Mouse (Mus musculus): ENCODE results near the gene Ptprh. TPM values are rescaled to one million over a fixed set of nuclear protein-coding genes. Genes with fewer than 3 reads are reported as not detected.

The Ptprh gene
- under 1 TPM; 0.84 to 0.95 TPM for total RNA-seq (2021)

DNA sequence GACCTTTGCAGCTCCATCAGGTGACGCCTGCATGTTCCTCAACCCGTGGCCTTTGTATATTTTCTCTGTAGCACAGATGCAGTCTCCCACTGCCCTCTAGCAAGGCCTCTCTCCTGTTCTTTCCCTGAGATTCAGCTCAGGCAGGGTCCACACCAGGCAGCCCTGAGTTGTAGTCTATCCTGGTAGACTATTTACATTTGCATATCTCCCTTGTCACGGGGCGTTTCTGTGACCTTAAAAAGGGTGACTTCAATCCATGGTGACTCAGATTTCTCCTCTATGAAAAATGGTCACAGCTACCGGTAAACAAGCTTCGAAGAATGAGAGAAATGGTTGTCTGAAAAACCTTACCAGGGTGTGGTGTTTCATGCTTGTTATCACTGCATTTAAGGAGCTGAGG is at the start of gene Ptprh:
Gene Ptprh (minus strand): TSS at position 169 of the 400 bp plus-strand sequence.
- intact Hi-C loops (cut with DNase I): no loop called here
- DNase-seq (ENCODE audit: low spot score in 2 of 2): no peak

DNA sequence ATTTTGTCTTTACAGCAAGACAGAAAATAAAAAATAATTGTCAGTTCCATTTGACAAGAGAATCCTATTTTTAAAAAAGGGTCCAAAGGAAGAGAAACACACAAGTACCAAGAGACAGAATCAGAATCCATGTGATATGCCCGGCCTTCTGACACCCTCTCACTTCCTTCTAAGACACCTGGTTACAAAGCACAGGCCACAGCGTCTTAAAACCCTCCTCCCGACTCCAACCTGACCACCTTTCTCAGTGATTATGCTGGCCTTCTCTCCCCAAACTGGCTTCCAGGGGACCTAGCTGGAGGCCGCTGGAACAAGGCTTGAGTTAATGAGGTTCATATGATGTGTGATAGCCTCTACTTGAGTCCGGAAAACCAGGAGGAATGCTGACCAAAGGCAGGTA is 49.5 kb upstream of the Ptprh start:
- intact Hi-C loops (cut with DNase I): no loop called here
- DNase-seq (ENCODE audit: low spot score in 2 of 2): no peak

DNA sequence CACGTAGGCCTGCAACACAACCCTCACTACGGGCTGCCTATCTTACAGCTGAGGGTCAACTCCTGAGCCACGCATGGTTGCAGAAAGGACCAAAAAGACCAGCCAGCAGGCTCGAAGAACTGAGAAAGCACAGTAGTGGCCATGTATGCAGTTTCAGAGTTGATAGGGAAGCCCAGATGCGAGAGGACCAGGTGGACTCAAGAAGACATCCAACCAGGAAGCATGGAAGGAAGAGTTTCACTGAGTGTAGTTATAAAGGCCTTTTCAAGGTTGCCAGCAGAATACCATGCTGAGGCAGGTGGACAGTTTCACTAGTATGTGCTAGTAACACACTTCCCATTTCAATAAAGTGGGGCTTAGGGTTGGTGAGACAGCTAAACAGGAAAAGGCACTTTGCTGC is 48.9 kb upstream of the Ptprh start:
- DNase-seq (ENCODE audit: low spot score in 2 of 2): no peak
- intact Hi-C loops (cut with DNase I): no loop called here

DNA sequence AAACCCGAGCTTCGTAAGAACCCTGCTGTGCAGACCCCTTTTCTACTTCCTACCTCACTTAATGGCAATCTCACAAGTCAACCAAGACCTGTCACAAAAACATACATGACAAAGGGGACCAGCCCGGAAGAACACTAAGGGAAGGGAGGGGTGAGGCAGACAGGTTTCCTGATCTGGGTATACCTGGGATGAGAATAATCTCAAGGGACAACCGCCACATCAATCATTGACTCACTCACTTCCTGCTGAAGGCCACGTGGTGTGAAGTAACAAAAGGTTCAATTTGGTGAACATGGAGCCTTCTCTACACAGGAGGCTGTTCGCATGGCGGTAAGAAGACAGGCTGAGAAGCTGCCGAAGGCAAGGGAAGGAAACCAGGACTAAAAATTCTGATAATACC is 47.7 kb upstream of the Ptprh start:
- intact Hi-C loops (cut with DNase I): no loop called here
- DNase-seq (ENCODE audit: low spot score in 2 of 2): no peak

DNA sequence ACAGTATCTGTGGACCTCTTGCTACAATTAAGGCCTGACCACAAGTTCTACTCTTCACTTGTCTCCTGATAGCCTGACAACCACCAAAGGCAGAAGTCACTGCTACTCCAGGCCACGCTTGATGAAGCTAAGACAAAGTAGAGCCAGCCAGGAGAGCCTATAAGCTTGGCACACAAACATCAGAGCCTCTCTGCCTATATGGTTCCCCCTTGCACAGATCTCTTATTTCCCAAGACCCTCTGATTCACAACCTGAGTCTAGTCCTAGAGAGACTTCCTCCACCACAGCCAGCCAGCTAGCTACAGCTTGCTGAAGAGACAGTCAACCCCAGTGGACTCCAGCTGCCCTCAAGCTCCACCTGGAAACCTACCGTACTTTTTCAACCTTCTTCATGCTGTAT is 44.2 kb upstream of the Ptprh start:
- intact Hi-C loops (cut with DNase I): no loop called here
- no peak for DNase-seq (ENCODE audit: low spot score in 2 of 2)

DNA sequence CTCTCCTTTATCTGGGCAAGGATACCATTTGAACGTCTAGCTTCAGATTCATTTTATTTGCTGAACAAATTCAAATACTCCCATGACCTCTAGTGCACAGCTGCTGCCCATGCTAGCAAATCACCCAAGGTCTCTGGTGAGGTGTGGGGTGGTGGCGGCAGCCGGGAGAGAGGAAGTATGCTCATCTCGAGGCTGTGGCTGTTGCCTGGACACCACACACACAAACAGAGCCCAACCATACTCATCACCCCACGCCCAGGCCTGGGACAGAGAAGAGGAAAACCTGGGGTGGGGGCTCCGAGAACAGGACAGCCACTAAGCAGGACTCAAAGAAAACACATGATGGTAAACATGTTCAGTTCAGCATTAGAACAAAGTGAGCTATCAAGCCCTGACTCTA is 43.5 kb upstream of the Ptprh start:
- intact Hi-C loops (cut with DNase I): no loop called here
- DNase-seq (ENCODE audit: low spot score in 2 of 2): no peak

DNA sequence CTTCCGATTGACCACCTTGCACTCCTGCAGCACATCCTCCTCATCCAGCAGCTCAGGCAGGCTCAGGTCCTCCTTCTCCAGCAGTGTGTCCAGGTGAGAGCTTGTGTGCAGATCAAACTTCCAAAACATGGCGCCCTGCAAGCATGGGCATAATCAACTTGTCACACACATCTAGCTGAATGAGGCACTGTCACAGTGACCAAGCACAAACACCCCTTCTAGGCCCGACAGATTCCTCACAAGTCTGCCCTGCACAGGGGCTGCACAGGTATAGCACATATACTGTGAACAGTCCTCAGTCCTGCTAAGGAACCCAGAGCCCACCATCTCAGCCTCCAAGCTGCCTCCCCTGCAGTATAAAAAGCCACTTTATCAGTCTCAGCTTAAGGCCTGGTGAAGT is 43.0 kb upstream of the Ptprh start:
- intact Hi-C loops (cut with DNase I): no loop called here
- no peak for DNase-seq (ENCODE audit: low spot score in 2 of 2)

DNA sequence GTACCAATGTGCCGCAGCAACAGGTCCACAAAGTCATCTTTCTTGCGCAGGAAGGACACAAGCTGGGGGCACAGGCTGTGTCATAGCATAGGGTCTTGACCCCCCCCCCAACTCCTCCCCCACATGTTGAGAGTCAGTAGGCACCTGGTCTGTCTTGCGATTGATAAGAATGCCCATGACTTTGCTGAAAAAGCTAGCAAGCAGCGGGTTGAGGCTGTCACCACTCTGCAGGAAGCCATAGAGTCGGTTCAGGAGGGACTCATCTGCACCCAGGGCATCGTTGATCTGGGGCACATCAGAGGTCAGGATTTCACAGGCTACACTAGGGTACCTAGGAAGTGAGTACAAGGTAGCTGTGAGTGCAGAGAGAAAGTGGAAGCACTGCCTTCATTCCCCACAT is 39.4 kb upstream of the Ptprh start:
- DNase-seq (ENCODE audit: low spot score in 2 of 2): no peak
- intact Hi-C loops (cut with DNase I): no loop called here

DNA sequence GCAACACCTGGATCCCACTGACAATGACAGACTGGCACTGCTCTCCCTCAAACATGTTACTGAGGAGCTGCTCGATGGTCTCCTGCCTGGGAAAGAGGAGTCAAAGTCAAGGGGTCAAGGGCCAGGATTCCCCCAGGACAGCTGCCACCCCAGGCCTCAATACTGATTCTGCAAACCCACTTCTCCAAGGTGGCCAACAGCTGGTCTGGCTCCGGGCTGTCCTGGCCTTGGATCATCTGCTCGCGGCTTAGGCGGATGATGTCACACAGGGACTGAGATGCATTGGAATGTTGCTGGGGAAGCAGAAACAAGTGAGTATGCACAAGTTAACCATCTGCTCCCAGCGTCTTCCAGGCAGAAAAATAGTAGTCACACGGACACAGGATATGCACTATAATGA is 38.1 kb upstream of the Ptprh start:
- intact Hi-C loops (cut with DNase I): no loop called here
- DNase-seq (ENCODE audit: low spot score in 2 of 2): no peak

DNA sequence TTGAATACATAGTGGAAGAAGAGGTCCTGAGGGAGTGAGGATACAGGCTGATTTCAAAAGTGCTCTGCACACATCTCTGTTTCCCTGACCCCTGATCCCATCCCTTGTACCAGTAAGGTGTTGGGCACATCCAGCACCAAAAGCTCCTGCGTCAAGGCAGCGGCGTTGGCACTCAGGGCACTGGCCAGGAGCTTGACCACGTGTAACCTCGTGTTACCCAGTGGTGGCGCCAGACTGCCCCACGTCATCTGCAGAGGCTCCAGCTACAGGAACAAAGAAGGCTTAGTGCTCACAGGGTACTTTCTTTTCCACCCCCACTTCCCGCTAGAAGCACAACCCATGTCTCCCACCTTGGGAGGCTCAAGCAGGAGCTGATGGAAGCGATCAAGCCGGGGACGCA is 37.3 kb upstream of the Ptprh start:
- no peak for DNase-seq (ENCODE audit: low spot score in 2 of 2)
- intact Hi-C loops (cut with DNase I): no loop called here

DNA sequence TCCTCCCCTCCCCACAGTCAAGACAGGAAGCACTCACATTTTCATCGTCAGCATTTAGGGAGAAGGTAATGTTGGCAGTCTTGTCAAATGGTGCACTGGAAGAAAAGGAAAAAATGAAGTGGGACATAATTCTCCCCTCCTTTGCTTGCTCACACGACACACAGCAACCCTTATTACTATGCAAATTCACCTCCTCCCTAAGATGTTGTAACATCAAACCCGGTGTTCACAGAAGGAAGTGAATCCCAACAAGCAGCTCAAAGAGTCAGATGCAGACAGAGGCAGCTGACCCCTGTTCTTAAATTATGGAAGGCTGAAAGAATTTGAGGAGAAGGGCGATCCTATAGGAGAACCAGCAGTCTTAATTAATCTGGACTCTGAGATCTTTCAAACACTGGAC is 32.3 kb upstream of the Ptprh start:
- intact Hi-C loops (cut with DNase I): no loop called here
- DNase-seq (ENCODE audit: low spot score in 2 of 2): no peak

DNA sequence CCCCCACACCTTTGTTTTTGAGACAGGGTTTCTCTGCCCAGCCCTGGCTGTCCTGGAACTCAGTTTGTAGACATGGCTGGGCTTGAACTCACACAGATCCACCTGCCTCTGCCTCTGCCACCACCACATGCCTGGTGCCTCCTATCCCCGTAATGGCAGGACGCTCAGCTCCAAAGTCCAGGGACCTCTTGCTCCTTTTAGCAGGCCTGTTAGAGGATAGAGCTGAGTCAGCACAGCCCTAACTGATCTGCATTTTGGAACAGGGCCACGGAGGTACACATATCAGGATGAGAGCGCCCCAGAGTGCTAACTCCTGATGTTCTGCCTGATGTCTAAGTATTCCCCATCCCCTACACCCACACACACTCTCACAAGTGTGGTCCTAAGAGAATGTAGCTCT is 27.2 kb upstream of the Ptprh start, which contains the start of gene Tmem86b:
Gene Tmem86b (minus strand): TSS at position 392 of the 400 bp plus-strand sequence.
- intact Hi-C loops (cut with DNase I): no loop called here
- no peak for DNase-seq (ENCODE audit: low spot score in 2 of 2)

DNA sequence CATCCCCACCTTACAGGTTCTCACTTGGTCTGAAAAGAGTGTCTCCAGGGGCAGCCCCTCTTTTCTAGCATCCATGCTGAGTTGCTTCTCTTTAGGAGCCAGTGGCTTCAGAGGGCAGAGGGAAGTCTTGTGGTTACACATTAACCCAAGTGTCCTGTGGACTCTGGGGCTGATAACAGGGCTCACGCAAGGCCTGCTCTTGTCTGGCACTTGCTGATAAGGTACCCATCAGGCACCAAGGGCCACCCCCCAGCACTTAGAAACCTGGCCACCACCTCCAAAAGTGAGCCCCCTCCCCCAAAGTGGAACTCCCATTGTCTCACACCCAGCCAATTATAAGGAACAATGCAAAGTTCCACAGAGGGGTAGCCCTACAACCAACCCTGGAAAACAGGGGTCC is 26.4 kb upstream of the Ptprh start:
- DNase-seq (ENCODE audit: low spot score in 2 of 2): no peak
- intact Hi-C loops (cut with DNase I): no loop called here

DNA sequence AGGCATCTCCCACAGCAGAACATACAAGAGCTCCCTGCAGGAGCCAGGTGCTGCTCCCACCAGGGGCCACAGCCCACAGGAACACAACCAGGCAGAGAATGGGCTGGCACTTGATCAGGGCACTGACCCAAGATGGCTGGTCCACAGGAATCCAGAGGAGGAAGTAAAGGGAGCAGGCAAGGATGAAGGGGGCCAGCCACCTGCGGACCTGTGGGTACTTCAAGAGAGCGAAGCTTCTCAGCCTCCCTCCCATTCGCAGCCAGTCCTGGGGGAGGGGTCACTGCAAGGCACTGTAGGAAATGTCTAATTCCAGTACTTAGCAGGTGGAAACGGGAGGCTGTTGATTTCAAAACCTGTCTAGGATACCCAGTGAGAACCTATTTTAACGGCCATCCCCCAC is 25.7 kb upstream of the Ptprh start:
- no peak for DNase-seq (ENCODE audit: low spot score in 2 of 2)
- intact Hi-C loops (cut with DNase I): loop anchor here (5.0 to 10.0 kb wide), 2 partner anchors 75 to 168 kb away; no protein-coding TSS in a partner anchor

DNA sequence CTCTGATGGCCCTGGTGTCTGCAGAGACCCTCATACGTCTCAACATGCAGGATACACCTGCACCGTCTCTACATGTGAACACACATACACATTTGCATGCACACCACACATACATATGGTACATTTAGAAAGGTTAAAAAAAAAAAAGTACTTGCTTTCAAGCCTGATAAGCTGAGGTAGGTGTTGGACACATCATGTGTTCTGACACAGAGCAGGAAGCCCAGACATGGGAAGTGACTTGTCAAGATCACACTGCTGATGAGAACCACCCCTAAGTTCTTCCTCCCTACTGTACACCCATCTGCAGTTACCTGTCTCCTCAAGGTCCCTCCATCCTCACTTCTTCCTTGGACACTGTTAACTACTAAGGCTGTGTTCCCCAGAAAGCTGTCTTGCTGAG is 22.1 kb upstream of the Ptprh start:
- no peak for DNase-seq (ENCODE audit: low spot score in 2 of 2)
- intact Hi-C loops (cut with DNase I): loop anchor here (5.0 to 10.0 kb wide), 2 partner anchors 71 to 171 kb away; no protein-coding TSS in a partner anchor

DNA sequence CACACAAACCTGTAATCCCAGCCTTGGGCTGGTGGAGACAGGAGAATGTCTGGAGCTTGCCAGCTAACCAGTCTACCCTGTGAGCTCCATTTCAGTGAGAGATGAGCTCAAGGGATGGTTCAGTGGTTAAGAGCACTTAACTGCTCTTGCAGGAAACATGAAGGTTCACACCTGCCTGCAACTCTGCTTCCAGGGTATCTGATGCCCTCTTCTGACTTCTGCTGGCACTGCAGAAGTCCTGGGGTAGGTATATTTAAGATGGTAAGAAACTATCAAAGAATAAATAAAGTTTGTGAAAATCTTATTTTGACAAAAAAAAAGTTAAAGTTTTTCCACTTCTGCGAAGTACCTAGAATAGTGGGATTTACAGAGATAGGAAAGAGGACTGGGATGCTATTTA is 20.5 kb upstream of the Ptprh start:
- intact Hi-C loops (cut with DNase I): loop anchor here (10.0 kb wide), 1 partner anchor 70 kb away; no protein-coding TSS in a partner anchor
- no peak for DNase-seq (ENCODE audit: low spot score in 2 of 2)

DNA sequence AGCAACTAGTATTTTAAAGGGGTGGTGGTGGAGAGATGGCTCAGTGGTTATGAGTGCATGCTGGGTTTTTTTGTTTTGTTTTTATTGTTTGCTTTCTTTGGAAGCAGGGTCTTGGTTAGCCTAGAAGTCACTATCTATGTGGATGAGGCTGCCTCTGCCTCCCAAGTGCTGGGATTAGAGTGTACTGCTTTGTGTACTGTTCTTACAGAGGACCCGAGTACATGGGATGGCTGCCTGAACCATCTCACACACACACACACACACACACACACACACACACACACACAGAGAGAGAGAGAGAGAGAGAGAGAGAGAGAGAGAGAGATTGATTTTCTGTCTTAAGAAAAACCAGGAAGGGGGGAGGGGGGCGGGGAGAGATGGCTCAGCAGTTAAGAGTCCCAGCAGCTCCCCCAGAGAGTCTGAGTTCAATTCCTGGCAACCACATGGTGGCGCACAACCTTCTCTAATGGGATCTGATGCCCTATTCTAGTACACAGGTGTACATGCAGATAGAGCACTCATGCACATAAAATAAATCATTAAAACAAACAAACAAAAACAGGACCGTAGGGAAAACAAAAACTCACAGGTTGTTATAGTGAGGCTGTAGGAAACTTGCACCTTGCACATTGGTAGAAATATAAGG is 19.8 kb upstream of the Ptprh start:
- intact Hi-C loops (cut with DNase I): loop anchor here (10.0 kb wide), 1 partner anchor 69 kb away; no protein-coding TSS in a partner anchor
- DNase-seq (ENCODE audit: low spot score in 2 of 2): no peak

DNA sequence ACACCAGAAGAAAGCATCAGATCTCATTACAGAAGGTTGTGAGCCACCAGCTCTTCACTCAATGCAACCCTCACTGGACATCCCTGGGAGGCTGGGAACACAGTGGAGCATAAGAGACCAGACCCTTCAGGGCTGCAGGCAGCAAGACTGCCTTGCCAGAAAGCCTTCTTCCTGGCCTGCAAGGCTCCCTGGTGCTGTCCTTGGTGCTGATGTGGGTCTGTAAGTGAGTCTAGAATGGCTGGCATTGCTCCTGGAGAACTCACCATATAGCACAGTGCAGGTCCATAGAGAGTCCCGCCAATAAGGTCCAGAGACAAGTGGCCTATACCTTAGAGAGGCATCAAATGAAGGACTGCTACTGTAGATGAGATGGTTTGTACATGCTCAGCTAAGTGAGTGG is 16.1 kb upstream of the Ptprh start:
- no peak for DNase-seq (ENCODE audit: low spot score in 2 of 2)
- intact Hi-C loops (cut with DNase I): loop anchor here (5.0 to 10.0 kb wide), 2 partner anchors 48 to 65 kb away; no protein-coding TSS in a partner anchor

DNA sequence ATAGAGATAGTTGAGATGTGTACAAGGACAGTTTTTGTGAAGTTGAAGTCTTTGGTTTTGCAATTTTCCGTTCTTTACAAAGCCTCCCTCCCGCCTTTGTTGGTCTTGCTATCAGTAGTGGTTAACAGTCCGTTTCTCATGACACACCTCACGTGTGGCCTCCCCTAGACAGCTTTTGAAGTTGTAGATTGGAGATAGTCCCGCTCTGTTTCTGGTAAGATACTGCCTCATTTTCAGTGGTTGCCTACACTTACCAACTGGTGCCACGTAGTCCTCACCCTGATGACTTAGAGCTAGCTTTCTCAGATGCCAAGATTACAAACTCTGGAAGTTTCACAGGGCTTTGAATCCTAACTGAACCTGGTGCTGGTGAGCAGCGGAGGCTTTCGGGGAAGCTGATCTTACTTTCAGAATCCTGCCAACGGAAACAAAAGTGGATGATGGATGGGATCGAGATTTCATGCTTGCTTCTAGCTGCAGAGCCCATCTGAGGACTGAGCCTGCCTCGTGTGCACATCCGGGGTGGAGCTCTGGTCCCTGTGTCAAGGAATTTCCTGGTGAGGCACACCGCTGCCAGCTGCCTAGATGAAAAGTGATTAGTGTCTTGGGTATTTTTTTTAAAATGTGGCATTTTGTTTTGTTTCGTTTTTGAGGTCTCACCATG is 10.0 kb upstream of the Ptprh start:
- intact Hi-C loops (cut with DNase I): no loop called here
- DNase-seq (ENCODE audit: low spot score in 2 of 2): no peak

DNA sequence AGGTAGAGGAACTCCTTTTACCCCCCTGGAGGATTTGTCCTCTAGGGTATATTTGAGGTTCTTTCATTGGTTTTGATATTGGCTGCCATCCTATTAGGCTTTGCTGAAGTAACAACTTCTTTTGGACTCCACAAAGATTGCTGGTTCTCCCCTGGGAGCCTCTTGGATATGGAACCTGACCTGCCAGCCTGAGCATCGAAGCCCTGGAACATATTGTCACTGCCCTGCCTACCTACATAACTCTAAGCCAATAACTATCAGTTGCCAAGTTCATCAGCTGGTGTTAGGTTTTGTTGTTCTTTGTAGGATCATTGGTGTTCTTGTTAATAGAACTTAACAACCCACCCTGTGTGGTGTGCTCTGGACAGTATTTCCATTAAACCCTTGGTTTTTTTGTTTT is 9.1 kb upstream of the Ptprh start:
- DNase-seq (ENCODE audit: low spot score in 2 of 2): no peak
- intact Hi-C loops (cut with DNase I): no loop called here

DNA sequence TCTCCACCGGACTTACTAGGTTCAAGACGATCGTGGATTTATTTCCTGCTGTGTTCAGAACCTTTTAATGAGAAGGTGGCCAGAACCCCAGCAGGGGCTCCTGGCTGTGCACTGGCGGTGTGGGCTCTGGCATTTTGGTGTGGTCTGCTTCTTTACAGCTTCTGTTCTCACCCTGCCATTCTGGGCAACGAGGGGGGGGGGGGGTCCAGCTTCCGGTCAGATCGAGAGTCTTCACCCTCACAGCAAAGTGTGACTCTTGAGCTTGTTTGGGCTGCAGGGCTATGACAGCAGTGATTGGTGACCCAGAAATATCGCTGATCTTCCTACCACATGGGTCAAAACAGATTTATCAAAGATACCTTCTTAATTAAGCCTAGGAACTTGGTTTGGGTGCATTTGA is 8.5 kb upstream of the Ptprh start:
- intact Hi-C loops (cut with DNase I): no loop called here
- no peak for DNase-seq (ENCODE audit: low spot score in 2 of 2)

Measured in left cerebral cortex, postnatal 36 days (tissue).